In genomic region chr12:86872335-86873040, GRCm38 (mm10) we compare ENCODE assay signal across 8 mouse cellular contexts. TPM values are rescaled to one million over a fixed set of nuclear protein-coding genes. Genes with fewer than 3 reads are reported as not detected.
DNase-seq lines count a peak whose midpoint lies in the region; ATAC-seq and TF ChIP-seq lines count a peak whose summit lies in the region.

No protein-coding gene starts in this region.

- no peaks in the 10 kb centered on the region for H3K27me3 ChIP-seq in hindbrain, postnatal 0 days (ENCODE audit: insufficient read depth, low read length)
- H3K27me3 ChIP-seq in hindbrain, embryonic 13.5 days: no peaks in the 10 kb centered on the region

- no peaks in the 10 kb centered on the region for H3K9me3 ChIP-seq in hindbrain, postnatal 0 days (ENCODE audit: low read length)
- H3K9me3 ChIP-seq in hindbrain, embryonic 13.5 days: no peaks in the 10 kb centered on the region

- TF ChIP-seq CTCF in hindbrain, postnatal 0 days (IDR thresholded peaks at IDR 0.05; ENCODE audit: low read depth): no peak
- TF ChIP-seq CTCF in left cerebral cortex, adult 2 months (IDR thresholded peaks at IDR 0.05): no peak

- peak; percentile 46; the same call in 1 of the 2 replicates for ATAC-seq in hindbrain, postnatal 0 days
- no peak for ATAC-seq in hindbrain, embryonic 13.5 days (ENCODE audit: low FRiP score)

- intact Hi-C loops in left cerebral cortex, adult 2 months (cut with DNase I): no loop called here

- DNase-seq in hindbrain, postnatal 0 days (ENCODE audit: low spot score): peak; percentile 29
- DNase-seq in adrenal gland, postnatal 36 days: peak; percentile 42 to 45
- peak; percentile 64 for DNase-seq in heart, postnatal 4 days
- peak; percentile 78 for DNase-seq in lung, postnatal 25 days (ENCODE audit: low spot score)
- DNase-seq in layer of hippocampus, postnatal 25 days (ENCODE audit: extremely low spot score in 1 of 2, low spot score in 1 of 2): no peak
- DNase-seq in urinary bladder, adult 2 months (ENCODE audit: low spot score): no peak
- DNase-seq in left cerebral cortex, adult 2 months (ENCODE audit: extremely low spot score in 1 of 2, low spot score in 2 of 2): no peak

- no peak overlapping the region for H3K9ac ChIP-seq in hindbrain, postnatal 0 days (replicated peaks; ENCODE audit: low read length)
- no peak overlapping the region for H3K9ac ChIP-seq in hindbrain, embryonic 13.5 days

- H3K4me2 ChIP-seq in hindbrain, postnatal 0 days (ENCODE audit: low read depth, low read length): no peak overlapping the region
- no peak overlapping the region for H3K4me2 ChIP-seq in hindbrain, embryonic 13.5 days

- no peaks in the 10 kb centered on the region for H3K36me3 ChIP-seq in hindbrain, postnatal 0 days (ENCODE audit: insufficient read depth, low read length)
- H3K36me3 ChIP-seq in hindbrain, embryonic 13.5 days: no peaks in the 10 kb centered on the region

- WGBS in hindbrain, postnatal 0 days: 56% methylated on average over 9 of the region's 9 CpGs
- WGBS in hindbrain, embryonic 13.5 days: 77% methylated on average over 9 of the region's 9 CpGs

- 0 out of 2 replicates have a peak overlapping the region, but pooled peaks have one; percentile 26 for H3K27ac ChIP-seq in hindbrain, postnatal 0 days
- no peak overlapping the region for H3K27ac ChIP-seq in hindbrain, embryonic 13.5 days
- no peak overlapping the region for H3K27ac ChIP-seq in left cerebral cortex, adult 2 months

- H3K4me3 ChIP-seq in hindbrain, postnatal 0 days (ENCODE audit: low read length): no peak overlapping the region
- no peak overlapping the region for H3K4me3 ChIP-seq in hindbrain, embryonic 13.5 days
- no peak overlapping the region for H3K4me3 ChIP-seq in left cerebral cortex, adult 2 months

- H3K4me1 ChIP-seq in hindbrain, postnatal 0 days (ENCODE audit: insufficient read depth, low read length): 0 out of 2 replicates have a peak, but pooled peaks cover 3% of the 10 kb centered on the region
- peaks cover 9% of the 10 kb centered on the region for H3K4me1 ChIP-seq in hindbrain, embryonic 13.5 days (replicated peaks)

RNA-seq across cellular contexts. Expression of gene Irf2bpl, which starts 12.1 kb away (rescaled TPM):
- 146 and 159 TPM in 2 replicates for total RNA-seq in hindbrain, postnatal 0 days (2014; rRNA removed)
- 59.4 and 66.9 TPM in 2 replicates for polyA plus RNA-seq in hindbrain, postnatal 0 days (2015; fragmentation: Nextera tagmentation; extraction: Ambion mirVana)
- 66.4 and 70.0 TPM in 2 replicates for polyA plus RNA-seq in hindbrain, embryonic 13.5 days (2015; fragmentation: Nextera tagmentation; extraction: Ambion mirVana)
- total RNA-seq in adrenal gland, postnatal 36 days (2021): 10 to 100 TPM; 47.3 to 64.5 TPM
- total RNA-seq in heart, postnatal 4 days (2021): 10 to 100 TPM; 85.8 to 86.2 TPM
- total RNA-seq in layer of hippocampus, postnatal 25 days (2021): 10 to 100 TPM; 68.0 to 70.8 TPM
- 29.6 and 38.2 TPM in 2 replicates for polyA plus RNA-seq in urinary bladder, adult 2 months (2012; rRNA removed)
- 10 to 100 TPM; 74.3 to 80.8 TPM for total RNA-seq in left cerebral cortex, adult 2 months (2021)

Comparison
In these comparisons a context has a peak if more than half of its experiments do, and no peak if none do; other contexts are left out.
1. DNase-seq: peak in hindbrain, postnatal 0 days (single experiment), adrenal gland, postnatal 36 days (2 of 2), heart, postnatal 4 days (single experiment) and lung, postnatal 25 days (single experiment); none in layer of hippocampus, postnatal 25 days (0 of 2), urinary bladder, adult 2 months (single experiment) and left cerebral cortex, adult 2 months (0 of 2).